Mouse (Mus musculus): ENCODE results near the gene Cwc22. TPM values are rescaled to one million over a fixed set of nuclear protein-coding genes. Genes with fewer than 3 reads are reported as not detected.
A peak's percentile ranks its signal among the peaks of the same experiment; 100 is the strongest.

Gene Cwc22
- polyA plus RNA-seq, 1 experiment from 2014 or later: 47.2 TPM

DNA sequence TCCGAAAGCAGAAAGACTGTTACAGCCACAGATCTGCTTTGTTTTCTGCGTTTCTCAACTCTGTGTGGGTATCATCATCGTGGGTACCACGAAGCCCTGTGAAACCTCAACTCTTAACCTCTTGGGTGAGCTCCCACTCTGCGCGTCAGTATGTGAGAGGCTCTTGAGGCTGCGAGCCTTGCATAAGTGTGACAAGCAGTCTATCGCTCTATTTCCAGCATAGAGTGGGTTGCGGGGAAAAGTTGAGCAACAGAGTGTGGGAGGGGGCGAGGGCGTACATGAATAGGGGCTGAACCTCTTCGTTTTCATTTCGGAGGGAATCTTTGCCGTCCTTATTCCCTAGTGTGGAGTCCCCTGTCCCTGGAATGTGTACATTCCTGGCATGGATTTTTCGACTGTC, 82.7 kb downstream of the Cwc22 start:
- Histone ChIP-seq H3K9me3 (ENCODE audit: control insufficient read depth, low read length) (no peaks in the 10 kb centered on the region), H3K4me2 (ENCODE audit: low read depth, severe bottlenecking) (no peak overlapping the region; the same call in 1 of the 2 replicates), H3K27me3 (ENCODE audit: control insufficient read depth, insufficient read depth, low read length) (no peaks in the 10 kb centered on the region), H3K36me3 (ENCODE audit: control insufficient read depth, insufficient read depth, low read length) (no peaks in the 10 kb centered on the region), H3K4me3 (ENCODE audit: low read depth, low read length) (no peak overlapping the region), H3K9ac (ENCODE audit: low read length) (no peak overlapping the region; the same call in 1 of the 2 replicates), H3K4me1 (ENCODE audit: control insufficient read depth, insufficient read depth, low read length) (peaks cover 4% of the 10 kb centered on the region; the same call in 1 of the 2 replicates), H3K27ac (replicated peaks; ENCODE audit: low read depth, low read length) (0 out of 2 replicates have a peak overlapping the region, but pooled peaks have one; percentile 36)
- WGBS: 70% methylated on average over 15 of the region's 15 CpGs
- no peak for DNase-seq (ENCODE audit: low spot score)
- ATAC-seq (ENCODE audit: insufficient number of reproducible peaks, low FRiP score, low TSS enrichment, low read depth): peak; percentile 28; the same call in 1 of the 2 replicates

DNA sequence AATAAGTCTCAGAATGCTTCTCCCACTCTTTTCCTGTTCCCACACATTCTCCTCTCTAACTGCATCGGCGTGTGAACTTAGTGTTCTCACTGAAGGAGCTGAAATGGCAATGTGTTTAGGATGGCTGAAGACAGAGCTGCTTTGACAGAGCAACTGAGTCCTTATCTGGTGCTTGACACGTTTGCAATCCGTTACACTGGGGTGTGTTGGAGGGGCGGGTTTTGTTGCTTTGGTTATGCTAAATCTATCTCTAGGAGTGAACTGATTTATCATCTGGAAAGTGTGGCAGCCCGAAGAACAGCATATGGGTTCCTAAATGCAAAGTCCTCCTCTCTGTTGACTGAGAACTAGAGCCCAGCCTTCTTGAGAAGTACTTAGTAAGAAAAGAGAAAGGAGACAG, 104.7 kb downstream of the Cwc22 start:
- Histone ChIP-seq H3K4me3 (ENCODE audit: low read depth, low read length) (no peak overlapping the region), H3K9ac (ENCODE audit: low read length) (no peak overlapping the region), H3K27ac (replicated peaks; ENCODE audit: low read depth, low read length) (no peak overlapping the region), H3K36me3 (ENCODE audit: control insufficient read depth, insufficient read depth, low read length) (no peaks in the 10 kb centered on the region), H3K4me2 (ENCODE audit: low read depth, severe bottlenecking) (no peak overlapping the region), H3K9me3 (ENCODE audit: control insufficient read depth, low read length) (no peaks in the 10 kb centered on the region), H3K4me1 (ENCODE audit: control insufficient read depth, insufficient read depth, low read length) (no peaks in the 10 kb centered on the region), H3K27me3 (ENCODE audit: control insufficient read depth, insufficient read depth, low read length) (no peaks in the 10 kb centered on the region)
- 40% methylated on average over 6 of the region's 6 CpGs for WGBS
- no peak for ATAC-seq (ENCODE audit: insufficient number of reproducible peaks, low FRiP score, low TSS enrichment, low read depth)
- no peak for DNase-seq (ENCODE audit: low spot score)

DNA sequence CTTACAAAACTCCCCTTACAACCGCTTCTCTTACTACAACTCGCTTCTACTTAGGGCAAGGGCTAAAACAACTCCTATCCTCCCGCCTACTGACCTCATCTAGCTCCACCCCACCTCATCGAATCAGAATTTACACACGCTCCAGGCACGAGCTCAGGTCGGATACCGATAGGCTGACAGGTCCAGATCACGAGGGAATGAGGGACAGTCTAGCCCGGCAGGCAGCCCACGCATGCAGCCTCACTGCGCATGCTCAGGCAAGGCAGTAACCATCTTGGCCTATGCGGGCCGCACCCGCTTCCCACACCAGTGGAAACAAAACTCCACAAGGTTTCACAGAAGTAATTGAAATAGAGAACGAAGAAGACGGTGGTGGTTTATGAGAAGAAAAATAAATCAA, 106.6 kb downstream of the Cwc22 start:
- no peak overlapping the region for H3K27ac ChIP-seq (replicated peaks; ENCODE audit: low read depth, low read length)
- 87% methylated on average over 17 of the region's 17 CpGs for WGBS
- no peak overlapping the region for H3K9ac ChIP-seq (ENCODE audit: low read length)
- H3K4me2 ChIP-seq (ENCODE audit: low read depth, severe bottlenecking): no peak overlapping the region
- no peak for ATAC-seq (ENCODE audit: insufficient number of reproducible peaks, low FRiP score, low TSS enrichment, low read depth)
- no peaks in the 10 kb centered on the region for H3K9me3 ChIP-seq (ENCODE audit: control insufficient read depth, low read length)
- no peaks in the 10 kb centered on the region for H3K4me1 ChIP-seq (ENCODE audit: control insufficient read depth, insufficient read depth, low read length)
- H3K4me3 ChIP-seq (ENCODE audit: low read depth, low read length): no peak overlapping the region
- no peaks in the 10 kb centered on the region for H3K27me3 ChIP-seq (ENCODE audit: control insufficient read depth, insufficient read depth, low read length)
- DNase-seq (ENCODE audit: low spot score): no peak
- H3K36me3 ChIP-seq (ENCODE audit: control insufficient read depth, insufficient read depth, low read length): no peaks in the 10 kb centered on the region

- Histone ChIP-seq H3K9me3 (ENCODE audit: control insufficient read depth, low read length) (no peaks in the 10 kb centered on the region), H3K9ac (ENCODE audit: low read length) (no peak overlapping the region), H3K27ac (replicated peaks; ENCODE audit: low read depth, low read length) (no peak overlapping the region), H3K27me3 (ENCODE audit: control insufficient read depth, insufficient read depth, low read length) (no peaks in the 10 kb centered on the region), H3K36me3 (ENCODE audit: control insufficient read depth, insufficient read depth, low read length) (no peaks in the 10 kb centered on the region), H3K4me1 (ENCODE audit: control insufficient read depth, insufficient read depth, low read length) (no peaks in the 10 kb centered on the region), H3K4me2 (ENCODE audit: low read depth, severe bottlenecking) (no peak overlapping the region), H3K4me3 (ENCODE audit: low read depth, low read length) (no peak overlapping the region)
- no peak for ATAC-seq (ENCODE audit: insufficient number of reproducible peaks, low FRiP score, low TSS enrichment, low read depth)
- DNase-seq (ENCODE audit: low spot score): no peak
- 86% methylated on average over 1 of the region's 1 CpGs for WGBS
These were observed 107.5 kb downstream of the Cwc22 start for GRCm38 (mm10) chr2:77838688-77839087.

- H3K27me3 ChIP-seq (ENCODE audit: control insufficient read depth, insufficient read depth, low read length): no peaks in the 10 kb centered on the region
- H3K4me3 ChIP-seq (ENCODE audit: low read depth, low read length): no peak overlapping the region
- no peaks in the 10 kb centered on the region for H3K9me3 ChIP-seq (ENCODE audit: control insufficient read depth, low read length)
- H3K36me3 ChIP-seq (ENCODE audit: control insufficient read depth, insufficient read depth, low read length): no peaks in the 10 kb centered on the region
- no peak overlapping the region for H3K27ac ChIP-seq (replicated peaks; ENCODE audit: low read depth, low read length)
- DNase-seq (ENCODE audit: low spot score): no peak
- H3K4me2 ChIP-seq (ENCODE audit: low read depth, severe bottlenecking): no peak overlapping the region
- WGBS: 62% methylated on average over 3 of the region's 3 CpGs
- no peaks in the 10 kb centered on the region for H3K4me1 ChIP-seq (ENCODE audit: control insufficient read depth, insufficient read depth, low read length)
- no peak overlapping the region for H3K9ac ChIP-seq (ENCODE audit: low read length)
- no peak for ATAC-seq (ENCODE audit: insufficient number of reproducible peaks, low FRiP score, low TSS enrichment, low read depth)
These were observed 110.4 kb downstream of the Cwc22 start for GRCm38 (mm10) chr2:77835781-77836180.

Other genes starting within 250 kb of the Cwc22 start
- gene Zfp385b, start 126.7 kb downstream of the Cwc22 start, polyA plus RNA-seq (2014; fragmentation: Nextera tagmentation; extraction: Ambion mirVana): 0.64 and 1.2 TPM in 2 replicates